Mouse (Mus musculus) liver, postnatal 0 days (tissue): ENCODE measurements around the gene Camta1. TPM values are rescaled to one million over a fixed set of nuclear protein-coding genes. Genes with fewer than 3 reads are reported as not detected.
A peak's percentile ranks its signal among the peaks of the same experiment; 100 is the strongest.

Source experiments
- ATAC-seq: fragments of 200-750 bp; cut with Nextera tagmentation; 2 replicates; pipeline ENCODE4 v1.8.0; 2017; ENCODE audit warnings: mild to moderate bottlenecking, moderate library complexity
- DNase-seq: peaks from one replicate; pipeline ENCODE4 v3.0.0-alpha.2; 2016
- H3K27ac ChIP-seq: fragments of 300-500 bp; sonication (generic); 2 replicates; pipeline ENCODE4 v1.5.1; 2014; ENCODE audit warnings: antibody characterized with exemption, moderate library complexity, mild to moderate bottlenecking, low read depth
- H3K27me3 ChIP-seq: fragments of 300-500 bp; sonication (generic); 2 replicates; pipeline ENCODE4 v1.6.1; 2014; ENCODE audit warnings: low read length, control low read depth, mixed read lengths; ENCODE audit not compliant: insufficient read depth
- H3K36me3 ChIP-seq: fragments of 300-500 bp; sonication (generic); replicated peaks from 2 replicates; pipeline ENCODE4 v1.6.1; 2014; ENCODE audit warnings: mild to moderate bottlenecking, control low read depth, low read length, moderate library complexity, mixed read lengths; ENCODE audit not compliant: insufficient read depth
- H3K4me1 ChIP-seq: fragments of 300-500 bp; sonication (generic); 2 replicates; pipeline ENCODE4 v1.6.1; 2014; ENCODE audit warnings: antibody characterized with exemption, mild to moderate bottlenecking, control low read depth; ENCODE audit not compliant: insufficient read depth
- H3K4me2 ChIP-seq: fragments of 300-500 bp; sonication (generic); 2 replicates; pipeline ENCODE4 v1.6.1; 2014; ENCODE audit warnings: low read depth, mild to moderate bottlenecking, low read length, moderate library complexity, mixed read lengths
- H3K4me3 ChIP-seq: fragments of 300-500 bp; sonication (generic); 2 replicates; pipeline ENCODE4 v1.5.1; 2014; ENCODE audit warnings: low read depth, low read length
- H3K9ac ChIP-seq: fragments of 300-500 bp; sonication (generic); replicated peaks from 2 replicates; pipeline ENCODE4 v1.6.1; 2014; ENCODE audit warnings: mild to moderate bottlenecking, moderate library complexity
- H3K9me3 ChIP-seq: fragments of 300-500 bp; sonication (generic); 2 replicates; pipeline ENCODE4 v1.6.1; 2016; ENCODE audit warnings: mild to moderate bottlenecking, control low read depth, low read length, mixed read lengths
- CTCF ChIP-seq: sonication (generic); IDR thresholded peaks from 2 replicates; pipeline ENCODE4 v1.5.1; 2016; ENCODE audit warnings: antibody characterized with exemption, low read depth
- EP300 ChIP-seq: IDR thresholded peaks from 2 replicates; pipeline ENCODE4 v1.6.1; 2016; ENCODE audit warnings: antibody characterized with exemption, low read depth, mild to moderate bottlenecking
- WGBS: fragments of 180-500 bp; shearing (Covaris S2); extraction: QIAGEN DNeasy Blood & Tissue Kit; methylation state at CpG from one replicate; pipeline ENCODE4 v1.1.7; 2014; ENCODE audit not compliant: insufficient replicate concordance; 5-methylcytosine and 5-hydroxymethylcytosine counted together
- polyA plus RNA-seq: library from polyadenylated mRNA; unstranded; fragments of >200 nt; fragmentation: Nextera tagmentation; extraction: Ambion mirVana; gene quantifications from 2 replicates; pipeline ENCODE4 v1.2.1, GENCODE M21; 2015

The Camta1 gene
- polyA plus RNA-seq, 1 experiment from 2014 or later = 48.3 TPM

GRCm38 (mm10) chr4:151186447-151186846 lies 675.2 kb downstream of the Camta1 start:
- no peak overlapping the region for H3K9ac ChIP-seq
- H3K36me3 ChIP-seq = no peaks in the 10 kb centered on the region
- ATAC-seq = no peak
- TF ChIP-seq CTCF (no peak), EP300 (no peak)
- 13% methylated on average over 8 of the region's 8 CpGs for WGBS
- no peaks in the 10 kb centered on the region for H3K4me1 ChIP-seq
- no peak overlapping the region for H3K4me3 ChIP-seq
- DNase-seq = peak; percentile 70
- H3K27ac ChIP-seq = no peak overlapping the region
- no peaks in the 10 kb centered on the region for H3K9me3 ChIP-seq
- peaks cover 12% of the 10 kb centered on the region; the same call in 1 of the 2 replicates for H3K27me3 ChIP-seq
- no peak overlapping the region for H3K4me2 ChIP-seq

- Histone ChIP-seq H3K27me3 (peaks cover 15% of the 10 kb centered on the region; the same call in 1 of the 2 replicates), H3K4me2 (no peak overlapping the region), H3K9ac (no peak overlapping the region), H3K9me3 (no peaks in the 10 kb centered on the region), H3K36me3 (no peaks in the 10 kb centered on the region), H3K27ac (no peak overlapping the region), H3K4me1 (no peaks in the 10 kb centered on the region), H3K4me3 (no peak overlapping the region)
- DNase-seq (no peak), ATAC-seq (no peak)
- TF ChIP-seq CTCF = no peak
- no peak for TF ChIP-seq EP300
- 24% methylated on average over 1 of the region's 1 CpGs for WGBS
Observed at GRCm38 (mm10) chr4:151185750-151186149, 675.9 kb downstream of the Camta1 start.

- TF ChIP-seq EP300 (no peak), CTCF (no peak)
- WGBS = 38% methylated on average over 7 of the region's 7 CpGs
- Histone ChIP-seq H3K36me3 (no peaks in the 10 kb centered on the region), H3K27ac (no peak overlapping the region), H3K9me3 (no peaks in the 10 kb centered on the region), H3K4me3 (no peak overlapping the region), H3K27me3 (peaks cover 28% of the 10 kb centered on the region; the same call in 1 of the 2 replicates), H3K4me1 (no peaks in the 10 kb centered on the region), H3K9ac (no peak overlapping the region), H3K4me2 (no peak overlapping the region)
- ATAC-seq (no peak), DNase-seq (no peak)
Observed at GRCm38 (mm10) chr4:151180394-151180902, 681.2 kb downstream of the Camta1 start.

- Histone ChIP-seq H3K4me2 (no peak overlapping the region), H3K27me3 (peaks cover 28% of the 10 kb centered on the region; the same call in 1 of the 2 replicates), H3K4me1 (no peaks in the 10 kb centered on the region), H3K36me3 (no peaks in the 10 kb centered on the region), H3K4me3 (no peak overlapping the region), H3K9me3 (no peaks in the 10 kb centered on the region), H3K27ac (no peak overlapping the region), H3K9ac (no peak overlapping the region)
- ATAC-seq (no peak), DNase-seq (no peak)
- TF ChIP-seq CTCF = no peak
- no peak for TF ChIP-seq EP300
- WGBS = 47% methylated on average over 3 of the region's 3 CpGs
Observed at GRCm38 (mm10) chr4:151179639-151180038, 682.0 kb downstream of the Camta1 start.

- H3K9me3 ChIP-seq = no peaks in the 10 kb centered on the region
- no peak overlapping the region for H3K4me3 ChIP-seq
- H3K27me3 ChIP-seq = peaks cover 24% of the 10 kb centered on the region; the same call in 1 of the 2 replicates
- DNase-seq = peak; percentile 41
- no peaks in the 10 kb centered on the region for H3K4me1 ChIP-seq
- H3K27ac ChIP-seq = no peak overlapping the region
- WGBS = 53% methylated on average over 8 of the region's 8 CpGs
- no peaks in the 10 kb centered on the region for H3K36me3 ChIP-seq
- TF ChIP-seq CTCF = no peak
- H3K9ac ChIP-seq = no peak overlapping the region
- H3K4me2 ChIP-seq = no peak overlapping the region
- ATAC-seq = no peak
Observed at GRCm38 (mm10) chr4:151178970-151179378, 682.7 kb downstream of the Camta1 start.

GRCm38 (mm10) chr4:151172526-151172925 lies 689.1 kb downstream of the Camta1 start:
- Histone ChIP-seq H3K9me3 (no peaks in the 10 kb centered on the region), H3K36me3 (no peaks in the 10 kb centered on the region), H3K4me3 (no peak overlapping the region), H3K27ac (no peak overlapping the region), H3K4me1 (no peaks in the 10 kb centered on the region), H3K4me2 (no peak overlapping the region), H3K27me3 (0 out of 2 replicates have a peak, but pooled peaks cover 10% of the 10 kb centered on the region), H3K9ac (no peak overlapping the region)
- no peak for DNase-seq
- TF ChIP-seq CTCF = no peak
- no peak for TF ChIP-seq EP300
- no peak for ATAC-seq
- WGBS = 79% methylated on average over 8 of the region's 8 CpGs
